Mouse (Mus musculus): ENCODE measurements around the gene Pias4. TPM values are rescaled to one million over a fixed set of nuclear protein-coding genes. Genes with fewer than 3 reads are reported as not detected.

Gene Pias4
- polyA plus RNA-seq, 1 experiment from 2014 or later = 60.9 TPM

- H3K27ac ChIP-seq = no peak overlapping the region
- peaks cover 13% of the 10 kb centered on the region for H3K4me1 ChIP-seq (replicated peaks)
- no peak overlapping the region for H3K9ac ChIP-seq (replicated peaks)
- ATAC-seq = no peak
- H3K4me2 ChIP-seq (replicated peaks) = no peak overlapping the region
- peaks cover 46% of the 10 kb centered on the region for H3K27me3 ChIP-seq
- WGBS = 2% methylated on average over 9 of the region's 9 CpGs
- H3K4me3 ChIP-seq (replicated peaks) = no peak overlapping the region
- H3K36me3 ChIP-seq = no peaks in the 10 kb centered on the region
- H3K9me3 ChIP-seq = no peaks in the 10 kb centered on the region
Measured at GRCm38 (mm10) chr10:81198230-81198629, 30.5 kb upstream of the Pias4 start.

DNA sequence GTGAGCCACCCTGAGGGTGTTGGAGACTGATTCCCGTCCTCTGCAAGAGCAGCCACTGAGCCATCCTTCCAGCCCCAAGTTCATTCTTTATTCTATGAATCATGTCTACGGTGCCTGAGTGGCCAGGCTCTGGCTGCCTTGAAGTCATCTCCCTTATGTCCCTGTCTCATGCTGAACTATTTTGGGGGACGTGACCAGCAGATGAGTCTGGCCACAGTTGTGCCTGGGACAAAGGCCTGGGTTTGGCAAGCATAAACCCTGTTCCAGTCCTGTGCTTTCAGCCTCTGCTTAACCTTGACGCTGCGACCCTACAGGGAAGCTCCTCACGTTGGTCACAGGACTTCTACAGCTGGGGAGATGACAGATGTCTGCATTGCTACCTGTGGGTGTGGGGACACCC lies 29.6 kb upstream of the Pias4 start:
- Histone ChIP-seq H3K4me3 (replicated peaks) (no peak overlapping the region), H3K9ac (replicated peaks) (0 out of 2 replicates have a peak overlapping the region, but pooled peaks have one; percentile 10), H3K27ac (no peak overlapping the region), H3K27me3 (peaks cover 46% of the 10 kb centered on the region), H3K4me1 (replicated peaks) (peaks cover 20% of the 10 kb centered on the region), H3K36me3 (no peaks in the 10 kb centered on the region), H3K4me2 (replicated peaks) (no peak overlapping the region), H3K9me3 (no peaks in the 10 kb centered on the region)
- no peak for ATAC-seq
- 57% methylated on average over 6 of the region's 6 CpGs for WGBS

DNA sequence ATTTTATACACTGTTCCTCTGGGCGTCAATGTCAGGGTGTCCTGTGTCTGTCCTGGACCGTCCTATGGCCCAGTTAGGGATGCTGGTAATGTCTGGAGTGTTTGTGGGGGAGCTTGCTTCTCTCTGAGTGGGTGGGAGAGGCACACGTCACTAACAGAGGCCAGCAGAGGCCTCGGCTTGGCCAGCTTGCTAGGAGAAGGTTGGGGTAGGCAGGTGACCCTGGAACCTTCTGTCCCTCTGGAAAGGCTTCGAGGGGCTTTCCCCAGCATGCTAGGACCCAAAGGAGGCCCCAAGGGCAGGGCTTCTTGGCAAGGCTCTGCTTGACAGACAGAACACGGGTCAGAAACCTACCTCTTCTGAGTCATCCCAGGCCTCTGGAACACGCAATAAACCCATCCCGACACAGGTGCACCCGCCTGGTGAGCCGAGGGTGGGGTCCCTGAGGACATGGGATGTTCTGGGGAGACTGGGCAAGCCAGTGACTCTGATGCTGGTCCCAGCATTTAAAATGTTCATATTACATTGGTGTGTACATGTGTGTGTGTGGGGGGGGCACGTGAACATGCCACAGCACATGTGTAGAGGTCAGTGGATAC lies 28.8 kb upstream of the Pias4 start:
- Histone ChIP-seq H3K9ac (replicated peaks) (no peak overlapping the region), H3K27ac (no peak overlapping the region), H3K4me1 (replicated peaks) (peaks cover 27% of the 10 kb centered on the region), H3K9me3 (no peaks in the 10 kb centered on the region), H3K27me3 (peaks cover 46% of the 10 kb centered on the region), H3K36me3 (no peaks in the 10 kb centered on the region), H3K4me2 (replicated peaks) (no peak overlapping the region), H3K4me3 (replicated peaks) (no peak overlapping the region)
- 65% methylated on average over 11 of the region's 11 CpGs for WGBS
- ATAC-seq = no peak

GRCm38 (mm10) chr10:81195300-81195699 lies 27.6 kb upstream of the Pias4 start:
- H3K36me3 ChIP-seq = peaks cover 12% of the 10 kb centered on the region
- no peak overlapping the region for H3K4me2 ChIP-seq (replicated peaks)
- no peak overlapping the region for H3K4me3 ChIP-seq (replicated peaks)
- no peak for ATAC-seq
- no peaks in the 10 kb centered on the region for H3K9me3 ChIP-seq
- 73% methylated on average over 4 of the region's 4 CpGs for WGBS
- H3K27ac ChIP-seq = no peak overlapping the region
- no peak overlapping the region for H3K9ac ChIP-seq (replicated peaks)
- H3K4me1 ChIP-seq (replicated peaks) = peaks cover 30% of the 10 kb centered on the region
- peaks cover 46% of the 10 kb centered on the region for H3K27me3 ChIP-seq

DNA sequence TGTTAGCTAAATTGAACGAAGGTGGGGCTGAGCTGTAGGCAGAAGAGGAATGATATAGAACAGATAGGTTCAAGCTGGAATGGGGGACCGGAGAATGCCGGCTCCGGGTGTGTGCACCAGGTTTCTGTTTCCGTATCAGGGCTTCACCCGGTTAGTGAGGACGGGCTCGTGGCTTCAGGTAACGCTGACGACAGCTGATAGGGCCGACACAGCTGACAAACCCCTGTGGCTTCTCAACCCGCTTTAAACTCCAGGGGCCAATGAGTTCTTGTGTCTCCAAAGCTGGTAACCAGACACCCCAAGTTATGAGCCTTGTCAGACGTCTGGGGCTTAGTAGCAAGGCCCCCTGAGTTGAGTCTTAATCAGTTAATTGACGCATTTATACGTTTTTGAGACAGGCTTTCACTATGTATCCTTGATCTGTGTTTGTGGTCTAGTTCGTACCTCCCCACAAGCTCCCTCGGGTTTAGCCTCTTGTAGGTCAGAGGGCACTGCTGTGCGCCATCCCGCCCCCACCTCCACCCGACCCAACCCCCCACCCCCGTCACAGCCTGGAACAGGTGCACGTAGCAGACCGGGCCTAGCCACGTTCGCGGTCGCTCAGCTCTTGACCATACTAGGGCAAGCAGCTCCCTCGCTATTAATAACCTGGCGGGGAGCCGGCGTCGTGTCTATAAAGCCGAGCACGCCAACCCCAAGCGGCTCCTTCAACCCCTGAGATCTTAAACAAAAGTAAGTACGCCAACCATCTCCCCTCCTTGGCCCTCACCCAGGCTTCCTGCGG lies 26.5 kb upstream of the Pias4 start:
- no peak for ATAC-seq
- peak overlapping the region; percentile 41; the same call in 1 of the 2 replicates for H3K9ac ChIP-seq (replicated peaks)
- 14% methylated on average over 37 of the region's 37 CpGs for WGBS

GRCm38 (mm10) chr10:81192968-81193501 lies 25.3 kb upstream of the Pias4 start:
- H3K9ac ChIP-seq (replicated peaks) = peak overlapping the region; percentile 75
- peak overlapping the region; percentile 83 for H3K4me2 ChIP-seq (replicated peaks)
- H3K27me3 ChIP-seq = peaks cover 40% of the 10 kb centered on the region
- no peaks in the 10 kb centered on the region for H3K9me3 ChIP-seq
- H3K27ac ChIP-seq = peak overlapping the region; percentile 97
- peak; percentile 59 for ATAC-seq
- peak overlapping the region; percentile 59 for H3K4me3 ChIP-seq (replicated peaks)
- WGBS = 2% methylated on average over 19 of the region's 19 CpGs
- H3K4me1 ChIP-seq (replicated peaks) = peaks cover 30% of the 10 kb centered on the region
- peaks cover 25% of the 10 kb centered on the region for H3K36me3 ChIP-seq

More for the DNA sequence above, 26.5 kb upstream of the Pias4 start:
- peaks cover 40% of the 10 kb centered on the region for H3K27me3 ChIP-seq
- H3K4me1 ChIP-seq (replicated peaks) = peaks cover 30% of the 10 kb centered on the region
- no peaks in the 10 kb centered on the region for H3K9me3 ChIP-seq
- 0 out of 2 replicates have a peak overlapping the region, but pooled peaks have one; percentile 3 for H3K4me2 ChIP-seq (replicated peaks)
- H3K36me3 ChIP-seq = peaks cover 18% of the 10 kb centered on the region
- H3K4me3 ChIP-seq (replicated peaks) = no peak overlapping the region
- H3K27ac ChIP-seq = no peak overlapping the region

DNA sequence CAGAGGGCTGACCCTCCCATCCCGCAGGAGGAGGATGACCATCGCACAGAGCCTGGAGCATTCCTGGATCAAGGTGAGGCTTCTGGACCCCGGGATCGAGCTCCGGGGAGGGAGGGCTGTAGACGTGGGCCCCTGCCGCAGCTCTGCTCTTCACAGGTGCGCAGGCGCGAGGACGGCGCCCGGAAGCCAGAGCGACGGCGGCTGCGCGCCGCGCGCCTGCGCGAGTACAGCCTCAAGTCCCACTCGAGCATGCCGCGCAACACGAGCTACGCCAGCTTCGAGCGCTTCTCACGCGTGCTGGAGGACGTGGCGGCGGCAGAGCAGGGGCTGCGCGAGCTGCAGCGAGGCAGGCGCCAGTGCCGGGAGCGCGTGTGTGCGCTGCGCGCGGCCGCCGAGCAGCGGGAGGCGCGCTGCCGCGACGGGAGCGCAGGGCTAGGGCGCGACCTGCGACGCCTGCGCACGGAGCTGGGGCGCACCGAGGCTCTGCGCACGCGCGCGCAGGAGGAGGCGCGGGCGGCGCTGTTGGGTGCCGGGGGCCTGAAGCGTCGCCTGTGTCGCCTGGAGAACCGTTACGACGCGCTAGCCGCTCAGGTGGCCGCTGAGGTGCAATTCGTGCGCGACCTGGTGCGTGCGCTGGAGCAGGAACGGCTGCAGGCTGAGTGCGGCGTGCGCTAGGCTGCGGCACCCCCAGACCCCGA lies 24.7 kb upstream of the Pias4 start:
- Histone ChIP-seq H3K27ac (peak overlapping the region; percentile 97), H3K4me3 (replicated peaks) (peak overlapping the region; percentile 59), H3K36me3 (peaks cover 28% of the 10 kb centered on the region), H3K9ac (replicated peaks) (peak overlapping the region; percentile 75), H3K4me1 (replicated peaks) (peaks cover 30% of the 10 kb centered on the region), H3K4me2 (replicated peaks) (peak overlapping the region; percentile 83), H3K9me3 (no peaks in the 10 kb centered on the region), H3K27me3 (peaks cover 36% of the 10 kb centered on the region)
- 1% methylated on average over 90 of the region's 93 CpGs for WGBS
- peak; percentile 89 for ATAC-seq

- Histone ChIP-seq H3K4me1 (replicated peaks) (peaks cover 30% of the 10 kb centered on the region), H3K36me3 (peaks cover 38% of the 10 kb centered on the region), H3K9ac (replicated peaks) (no peak overlapping the region), H3K27ac (no peak overlapping the region), H3K27me3 (peaks cover 27% of the 10 kb centered on the region), H3K4me2 (replicated peaks) (peak overlapping the region; percentile 83), H3K4me3 (replicated peaks) (peak overlapping the region; percentile 59), H3K9me3 (no peaks in the 10 kb centered on the region)
- 89% methylated on average over 18 of the region's 18 CpGs for WGBS
- no peak for ATAC-seq
Measured at GRCm38 (mm10) chr10:81191342-81191982, 23.7 kb upstream of the Pias4 start.

- no peak overlapping the region for H3K9ac ChIP-seq (replicated peaks)
- peaks cover 40% of the 10 kb centered on the region for H3K36me3 ChIP-seq
- no peak for ATAC-seq
- H3K27me3 ChIP-seq = peaks cover 21% of the 10 kb centered on the region
- 72% methylated on average over 6 of the region's 6 CpGs for WGBS
- peaks cover 30% of the 10 kb centered on the region for H3K4me1 ChIP-seq (replicated peaks)
- 0 out of 2 replicates have a peak overlapping the region, but pooled peaks have one; percentile 83 for H3K4me2 ChIP-seq (replicated peaks)
- H3K4me3 ChIP-seq (replicated peaks) = no peak overlapping the region
- no peaks in the 10 kb centered on the region for H3K9me3 ChIP-seq
- no peak overlapping the region for H3K27ac ChIP-seq
Measured at GRCm38 (mm10) chr10:81190912-81191321, 23.2 kb upstream of the Pias4 start.

GRCm38 (mm10) chr10:81190236-81190911 lies 22.7 kb upstream of the Pias4 start:
- H3K4me3 ChIP-seq (replicated peaks) = no peak overlapping the region
- H3K9me3 ChIP-seq = no peaks in the 10 kb centered on the region
- peaks cover 30% of the 10 kb centered on the region for H3K4me1 ChIP-seq (replicated peaks)
- ATAC-seq = no peak
- H3K4me2 ChIP-seq (replicated peaks) = no peak overlapping the region
- peaks cover 44% of the 10 kb centered on the region for H3K36me3 ChIP-seq
- H3K27ac ChIP-seq = no peak overlapping the region
- WGBS = 67% methylated on average over 31 of the region's 31 CpGs
- peaks cover 16% of the 10 kb centered on the region for H3K27me3 ChIP-seq
- H3K9ac ChIP-seq (replicated peaks) = no peak overlapping the region

DNA sequence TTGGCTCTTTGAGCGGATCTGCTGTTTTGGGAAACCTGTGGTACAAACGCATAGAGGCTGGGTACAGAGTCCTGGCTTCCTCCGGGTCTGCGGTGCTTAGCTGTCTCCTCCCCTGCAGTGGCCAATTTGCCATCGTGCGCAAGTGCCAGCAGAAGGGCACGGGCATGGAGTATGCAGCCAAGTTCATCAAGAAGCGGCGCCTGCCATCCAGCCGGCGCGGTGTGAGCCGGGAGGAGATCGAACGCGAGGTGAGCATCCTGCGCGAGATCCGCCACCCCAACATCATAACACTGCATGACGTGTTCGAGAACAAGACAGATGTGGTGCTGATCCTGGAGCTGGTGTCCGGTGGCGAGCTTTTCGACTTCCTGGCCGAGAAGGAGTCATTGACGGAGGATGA lies 22.1 kb upstream of the Pias4 start:
- peaks cover 30% of the 10 kb centered on the region for H3K4me1 ChIP-seq (replicated peaks)
- 81% methylated on average over 26 of the region's 26 CpGs for WGBS
- no peak for ATAC-seq

More for the DNA sequence above, 22.1 kb upstream of the Pias4 start:
- no peak overlapping the region for H3K9ac ChIP-seq (replicated peaks)
- H3K27ac ChIP-seq = no peak overlapping the region
- peaks cover 50% of the 10 kb centered on the region for H3K36me3 ChIP-seq
- H3K4me2 ChIP-seq (replicated peaks) = no peak overlapping the region
- peaks cover 10% of the 10 kb centered on the region for H3K27me3 ChIP-seq
- no peaks in the 10 kb centered on the region for H3K9me3 ChIP-seq
- no peak overlapping the region for H3K4me3 ChIP-seq (replicated peaks)

Measured in midbrain, embryonic 13.5 days (tissue).